Mouse (Mus musculus) embryonic facial prominence, embryonic 15.5 days (tissue): ENCODE measurements around the gene Zfp738. TPM values are rescaled to one million over a fixed set of nuclear protein-coding genes. Genes with fewer than 3 reads are reported as not detected.
A peak's percentile ranks its signal among the peaks of the same experiment; 100 is the strongest.
"Not testable (repeated sequence)": the region's sequence is repeated elsewhere in the genome, so short reads cannot be mapped to it uniquely, and the experiment has no call there.

ENCODE experiments used
- ATAC-seq: fragments of 200-750 bp; cut with Nextera tagmentation; 2 replicates; pipeline ENCODE4 v1.8.0; 2017; ENCODE audit warnings: low read depth, moderate TSS enrichment; ENCODE audit not compliant: insufficient number of reproducible peaks, low FRiP score, low TSS enrichment
- H3K27ac ChIP-seq: fragments of 300-500 bp; sonication (generic); replicated peaks from 2 replicates; pipeline ENCODE4 v1.5.1; 2015; ENCODE audit warnings: mild to moderate bottlenecking, inconsistent platforms
- H3K27me3 ChIP-seq: fragments of 300-500 bp; sonication (generic); 2 replicates; pipeline ENCODE4 v1.6.1; 2015; ENCODE audit warnings: inconsistent platforms
- H3K36me3 ChIP-seq: fragments of 300-500 bp; sonication (generic); 2 replicates; pipeline ENCODE4 v1.6.1; 2015; ENCODE audit warnings: mild to moderate bottlenecking, inconsistent platforms
- H3K4me1 ChIP-seq: fragments of 300-500 bp; sonication (generic); 2 replicates; pipeline ENCODE4 v1.6.1; 2015; ENCODE audit warnings: inconsistent platforms
- H3K4me2 ChIP-seq: fragments of 300-500 bp; sonication (generic); replicated peaks from 2 replicates; pipeline ENCODE4 v1.6.1; 2015; ENCODE audit warnings: mild to moderate bottlenecking, inconsistent platforms
- H3K4me3 ChIP-seq: fragments of 300-500 bp; sonication (generic); replicated peaks from 2 replicates; pipeline ENCODE4 v1.5.1; 2015; ENCODE audit warnings: mild to moderate bottlenecking, inconsistent platforms
- H3K9ac ChIP-seq: fragments of 300-500 bp; sonication (generic); 2 replicates; pipeline ENCODE4 v1.6.1; 2015; ENCODE audit warnings: inconsistent platforms
- H3K9me3 ChIP-seq: fragments of 300-500 bp; sonication (generic); replicated peaks from 2 replicates; pipeline ENCODE4 v1.6.1; 2016; ENCODE audit warnings: inconsistent platforms
- WGBS: fragments of 180-500 bp; shearing (Covaris S2); methylation state at CpG from one replicate; pipeline ENCODE4 v1.1.7; 2015; 5-methylcytosine and 5-hydroxymethylcytosine counted together
- polyA plus RNA-seq: library from polyadenylated mRNA; unstranded; fragments of >200 nt; fragmentation: Nextera tagmentation; extraction: Ambion mirVana; gene quantifications from 2 replicates; pipeline ENCODE4 v1.2.1, GENCODE M21; 2015

The Zfp738 gene
- 12.5 and 12.8 TPM in 2 replicates for polyA plus RNA-seq

DNA sequence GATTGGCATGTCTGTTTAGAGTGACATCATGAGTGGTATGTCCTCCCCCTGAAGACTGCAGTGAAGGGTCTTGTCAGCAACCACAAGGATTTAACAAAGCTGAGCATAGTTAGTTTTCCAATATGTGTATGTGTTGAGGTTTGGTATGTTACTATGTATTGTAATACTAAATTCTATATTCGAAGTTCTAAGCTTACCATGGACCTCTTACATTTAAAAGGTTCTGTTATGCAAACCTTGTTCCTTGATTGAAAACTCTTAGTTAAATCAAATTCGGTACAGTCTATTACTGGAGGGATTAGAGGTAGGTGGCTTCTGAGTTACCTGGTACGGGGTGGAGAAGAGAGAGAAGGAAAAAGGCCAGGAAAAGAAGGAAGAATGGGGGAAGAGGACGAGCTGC lies at the start of gene Zfp738:
TSS of gene Zfp738 (minus strand) at position 101 of the 400 bp plus-strand sequence.
- Histone ChIP-seq H3K4me2 (no peak within 1 kb of the TSS), H3K27ac (no peak within 1 kb of the TSS), H3K36me3 (no peaks in the 10 kb centered on the region), H3K9ac (no peak within 1 kb of the TSS), H3K4me3 (no peak within 1 kb of the TSS), H3K27me3 (no peaks in the 10 kb centered on the region), H3K9me3 (no peaks in the 10 kb centered on the region), H3K4me1 (no peaks in the 10 kb centered on the region)
- WGBS = 81% methylated on average over 4 of the region's 4 CpGs
- no peak for ATAC-seq

DNA sequence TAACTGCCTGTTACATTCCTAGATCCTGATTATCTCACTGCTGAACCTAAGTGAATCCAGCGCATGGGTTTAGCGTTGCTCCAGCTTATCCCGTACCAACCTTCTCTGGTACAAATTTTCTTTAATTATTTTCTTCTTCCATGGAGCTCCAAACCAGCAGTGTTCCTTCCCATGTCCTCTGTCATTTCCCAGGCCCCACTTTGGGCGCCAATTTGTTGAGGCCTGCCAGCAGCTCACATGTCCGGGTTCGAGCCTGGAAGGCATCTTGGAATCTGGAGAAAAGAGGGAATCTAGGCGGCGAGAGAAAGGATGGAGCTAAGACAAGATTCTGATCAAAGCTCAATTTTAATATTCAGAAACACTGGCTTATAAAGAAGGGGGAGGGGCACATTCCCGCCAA lies 47.5 kb upstream of the Zfp738 start:
- not testable (repeated sequence) for H3K36me3 ChIP-seq, H3K4me1 ChIP-seq, H3K9ac ChIP-seq, H3K9me3 ChIP-seq, H3K27me3 ChIP-seq, ATAC-seq, H3K4me3 ChIP-seq, H3K4me2 ChIP-seq, H3K27ac ChIP-seq
- 92% methylated on average over 9 of the region's 9 CpGs for WGBS

DNA sequence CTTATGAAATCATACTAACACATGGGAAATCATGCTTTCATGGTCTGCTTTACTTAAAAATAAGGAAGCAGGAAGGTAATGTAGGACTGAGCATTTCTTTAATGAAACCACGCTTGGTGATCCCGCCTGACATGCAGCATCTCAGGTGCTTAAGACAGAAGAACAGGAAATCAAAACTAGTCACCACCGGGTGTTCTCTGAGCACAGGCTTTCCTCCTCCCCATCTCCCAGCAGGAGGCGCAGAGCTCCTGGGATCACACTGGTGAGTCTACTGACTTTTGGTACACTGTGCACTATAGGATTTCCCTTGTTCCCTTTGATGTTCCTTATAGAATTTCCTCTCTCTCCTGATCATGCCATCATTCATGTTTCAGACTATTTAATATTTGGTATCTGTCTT lies 42.6 kb upstream of the Zfp738 start:
- H3K4me3 ChIP-seq = peak overlapping the region; percentile 60
- H3K4me2 ChIP-seq = peak overlapping the region; percentile 61
- not testable (repeated sequence) for H3K27ac ChIP-seq, H3K9ac ChIP-seq, H3K27me3 ChIP-seq, H3K4me1 ChIP-seq, H3K9me3 ChIP-seq, H3K36me3 ChIP-seq
- WGBS = 30% methylated on average over 4 of the region's 4 CpGs
- peak; percentile 82; the same call in 1 of the 2 replicates for ATAC-seq

DNA sequence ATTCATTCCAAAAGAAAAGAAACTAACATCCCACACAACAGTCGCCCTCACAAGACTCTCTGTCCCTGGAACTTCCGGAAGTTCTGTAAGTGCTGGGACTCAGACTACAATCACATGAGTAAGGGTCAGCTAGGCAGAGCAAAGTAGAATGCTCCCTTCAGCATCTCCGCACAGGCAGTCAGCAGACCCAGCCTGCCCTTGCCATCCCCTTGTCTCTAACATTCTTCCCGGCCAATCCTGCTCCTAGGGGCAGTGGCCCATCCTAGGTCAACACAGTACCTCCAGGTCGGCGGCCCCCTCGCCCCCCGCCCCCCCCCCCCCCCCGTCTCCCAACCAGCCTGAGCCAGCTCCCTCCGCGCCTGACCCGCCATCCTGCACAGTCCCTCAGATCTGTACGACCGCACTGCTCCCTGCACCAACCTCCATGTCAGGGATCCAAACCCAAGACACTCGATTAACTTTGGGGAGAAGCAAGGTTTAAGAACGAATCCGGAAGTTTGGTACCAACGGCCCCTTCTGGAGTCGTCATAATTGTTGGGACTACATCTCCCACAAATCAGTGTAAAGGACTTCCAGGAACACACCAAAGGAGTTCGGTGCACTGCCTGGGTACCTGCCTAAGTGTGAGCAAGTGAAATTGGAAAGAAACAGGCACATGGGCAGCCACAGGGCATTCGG lies 41.9 kb upstream of the Zfp738 start, which contains the start of gene Zfp65:
TSS of gene Zfp65 (minus strand) at position 533 of the 678 bp plus-strand sequence.
- no peaks in the 10 kb centered on the region for H3K36me3 ChIP-seq
- WGBS = 2% methylated on average over 17 of the region's 21 CpGs
- H3K27me3 ChIP-seq = no peaks in the 10 kb centered on the region
- peak; percentile 87 for ATAC-seq
- H3K27ac ChIP-seq = peak within 1 kb of the TSS; percentile 48
- H3K9ac ChIP-seq = peak within 1 kb of the TSS; percentile 44
- 0 out of 2 replicates have a peak, but pooled peaks cover 3% of the 10 kb centered on the region for H3K4me1 ChIP-seq
- H3K4me3 ChIP-seq = peak within 1 kb of the TSS; percentile 60
- H3K4me2 ChIP-seq = peak within 1 kb of the TSS; percentile 61
- no peaks in the 10 kb centered on the region for H3K9me3 ChIP-seq

DNA sequence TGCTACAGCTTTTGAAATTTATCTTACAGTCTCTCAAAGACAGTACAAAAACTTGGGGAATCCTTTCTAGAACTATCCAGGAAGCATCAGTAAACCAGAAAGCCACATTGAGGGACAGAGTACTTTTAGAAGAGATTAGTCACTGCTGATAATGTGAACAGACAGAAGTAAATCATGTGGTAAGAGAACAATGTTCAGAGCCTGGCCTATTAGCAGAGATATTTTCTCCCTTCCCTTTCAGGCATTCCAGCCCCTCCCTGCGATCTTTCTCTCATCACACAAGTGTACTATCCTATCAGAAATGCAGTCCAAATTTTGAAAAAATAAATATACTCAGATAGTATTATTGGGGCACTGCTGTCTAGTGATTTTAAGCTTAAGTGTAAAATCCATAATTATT lies 41.2 kb upstream of the Zfp738 start:
- Histone ChIP-seq H3K27me3 (no peaks in the 10 kb centered on the region), H3K4me3 (peak overlapping the region; percentile 60), H3K4me1 (peaks cover 6% of the 10 kb centered on the region; the same call in 1 of the 2 replicates), H3K9ac (no peak overlapping the region), H3K4me2 (peak overlapping the region; percentile 61), H3K27ac (no peak overlapping the region), H3K36me3 (no peaks in the 10 kb centered on the region), H3K9me3 (no peaks in the 10 kb centered on the region)
- ATAC-seq = no peak
- 68% methylated on average over 1 of the region's 1 CpGs for WGBS

DNA sequence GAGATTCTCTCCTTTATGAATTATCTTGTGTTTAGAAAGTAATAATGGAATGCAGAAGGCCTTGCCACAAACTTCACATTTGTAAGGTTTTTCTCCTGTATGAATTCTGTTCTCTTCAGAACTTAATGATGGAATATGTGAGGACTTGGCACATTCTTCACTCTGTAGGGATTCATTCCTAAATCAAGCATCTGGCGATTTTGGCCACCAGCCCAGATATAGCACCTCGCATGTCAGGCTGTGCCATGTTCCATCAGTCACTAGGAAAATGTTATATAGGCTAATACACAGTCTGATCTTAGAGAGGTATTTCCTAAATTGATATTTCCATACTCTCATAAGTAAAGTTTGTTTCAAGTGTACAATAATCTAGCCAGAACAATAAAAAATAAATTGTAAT lies 38.5 kb upstream of the Zfp738 start:
- not testable (repeated sequence) for H3K9me3 ChIP-seq, ATAC-seq, H3K4me1 ChIP-seq, H3K27ac ChIP-seq, H3K4me2 ChIP-seq, H3K9ac ChIP-seq, H3K27me3 ChIP-seq, H3K36me3 ChIP-seq, H3K4me3 ChIP-seq
- 65% methylated on average over 2 of the region's 2 CpGs for WGBS

DNA sequence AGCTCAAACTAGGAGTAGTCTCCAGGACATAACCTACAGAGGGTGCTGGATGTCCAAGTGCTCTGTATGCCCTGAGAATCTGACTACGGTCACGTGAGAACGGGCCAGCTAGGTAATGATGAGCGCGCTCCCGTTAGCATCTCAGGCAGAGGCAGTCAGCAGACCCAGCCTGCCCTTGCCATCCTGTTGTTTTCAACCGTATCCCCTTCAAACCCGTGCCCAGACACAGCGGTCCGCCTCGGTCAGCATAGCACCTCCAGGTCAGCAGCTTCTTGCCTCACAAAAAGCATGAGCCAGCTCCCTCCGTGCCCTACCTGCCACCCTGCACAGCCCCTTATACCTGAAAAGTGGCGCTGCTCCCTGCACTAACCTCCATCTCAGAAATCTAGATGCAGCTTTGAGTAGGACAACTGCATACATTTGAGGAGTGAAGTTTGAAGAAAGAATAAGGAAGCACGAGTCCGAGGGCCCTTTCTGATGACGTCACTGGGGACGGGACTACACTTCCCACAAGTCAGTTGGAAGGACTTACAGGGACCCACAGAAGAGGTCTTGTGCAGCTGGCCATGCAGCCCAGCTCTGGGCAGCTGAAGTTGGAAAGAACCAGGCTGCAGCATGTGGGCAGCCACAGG lies 37.1 kb upstream of the Zfp738 start:
- WGBS = under 1% methylated on average over 17 of the region's 17 CpGs
- peak overlapping the region; percentile 84 for H3K4me3 ChIP-seq
- peak overlapping the region; percentile 72 for H3K9ac ChIP-seq
- H3K4me1 ChIP-seq = peaks cover 8% of the 10 kb centered on the region; the same call in 1 of the 2 replicates
- H3K9me3 ChIP-seq = no peaks in the 10 kb centered on the region
- H3K36me3 ChIP-seq = 0 out of 2 replicates have a peak, but pooled peaks cover 3% of the 10 kb centered on the region
- H3K27ac ChIP-seq = peak overlapping the region; percentile 74
- peak overlapping the region; percentile 87 for H3K4me2 ChIP-seq
- peak; percentile 92 for ATAC-seq
- H3K27me3 ChIP-seq = no peaks in the 10 kb centered on the region

DNA sequence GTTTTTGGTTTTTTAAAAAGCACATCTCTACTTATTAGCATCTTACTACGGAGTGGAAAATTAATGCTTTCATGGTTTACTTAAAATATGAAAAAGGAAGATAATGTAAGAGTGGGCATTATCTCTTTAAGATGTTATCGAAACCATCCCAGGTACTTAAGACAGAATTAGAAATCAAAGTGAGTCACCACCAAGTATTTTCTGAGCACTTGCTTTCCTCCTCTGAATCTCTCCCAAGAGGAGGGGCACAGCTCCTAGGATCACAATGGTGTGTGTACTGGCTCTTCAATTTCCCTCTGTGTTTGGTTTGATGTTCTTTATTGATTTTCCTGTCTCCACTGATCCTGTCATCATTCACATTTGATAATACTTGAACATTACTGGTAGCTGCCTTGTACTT lies 3.0 kb downstream of the Zfp738 start:
- H3K27me3 ChIP-seq, ATAC-seq, H3K9me3 ChIP-seq, H3K9ac ChIP-seq, H3K36me3 ChIP-seq, H3K4me1 ChIP-seq, H3K27ac ChIP-seq: not testable (repeated sequence)
- WGBS = 55% methylated on average over 2 of the region's 2 CpGs
- peak overlapping the region; percentile 68 for H3K4me2 ChIP-seq
- peak overlapping the region; percentile 72 for H3K4me3 ChIP-seq

DNA sequence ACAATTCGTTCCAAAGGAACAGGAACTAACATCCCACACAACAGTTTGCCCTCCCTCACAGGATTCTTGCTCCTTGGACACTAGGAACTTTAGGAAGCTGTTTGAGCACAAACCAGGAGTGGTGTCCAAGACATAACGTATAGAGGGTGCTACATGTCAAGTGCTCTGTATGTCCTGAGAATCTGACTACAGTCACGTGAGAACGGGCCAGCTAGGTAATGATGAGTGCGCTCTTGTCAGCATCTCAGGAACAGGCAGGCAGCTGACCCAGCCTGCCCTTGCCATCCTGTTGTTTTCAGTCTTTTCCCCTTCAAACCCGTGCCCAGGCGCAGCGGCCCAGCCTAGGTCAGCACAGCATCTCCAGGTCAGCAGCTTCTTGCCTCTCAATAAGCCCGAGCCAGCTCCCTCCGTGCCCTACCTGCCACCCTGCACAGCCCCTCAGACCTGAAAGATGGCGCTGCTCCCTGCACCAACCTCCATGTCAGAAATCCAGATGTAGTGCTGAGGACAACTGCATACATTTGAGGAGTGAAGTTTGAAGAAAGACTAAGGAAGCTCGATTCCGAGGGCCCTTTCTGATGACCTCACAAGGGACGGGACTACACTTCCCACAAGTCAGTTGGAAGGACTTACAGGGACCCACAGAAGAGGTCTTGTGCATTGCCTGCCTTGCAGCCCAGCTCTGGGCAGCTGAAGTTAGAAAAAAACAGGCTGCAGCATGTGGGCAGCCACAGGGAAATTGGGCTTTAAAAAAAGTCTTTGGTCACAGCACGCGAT lies 3.7 kb downstream of the Zfp738 start:
- H3K4me3 ChIP-seq = peak overlapping the region; percentile 72
- peak overlapping the region; percentile 63 for H3K9ac ChIP-seq
- not testable (repeated sequence) for H3K27ac ChIP-seq, H3K9me3 ChIP-seq, H3K36me3 ChIP-seq, H3K4me1 ChIP-seq, H3K27me3 ChIP-seq
- peak; percentile 100 for ATAC-seq
- 11% methylated on average over 16 of the region's 16 CpGs for WGBS
- H3K4me2 ChIP-seq = peak overlapping the region; percentile 68

DNA sequence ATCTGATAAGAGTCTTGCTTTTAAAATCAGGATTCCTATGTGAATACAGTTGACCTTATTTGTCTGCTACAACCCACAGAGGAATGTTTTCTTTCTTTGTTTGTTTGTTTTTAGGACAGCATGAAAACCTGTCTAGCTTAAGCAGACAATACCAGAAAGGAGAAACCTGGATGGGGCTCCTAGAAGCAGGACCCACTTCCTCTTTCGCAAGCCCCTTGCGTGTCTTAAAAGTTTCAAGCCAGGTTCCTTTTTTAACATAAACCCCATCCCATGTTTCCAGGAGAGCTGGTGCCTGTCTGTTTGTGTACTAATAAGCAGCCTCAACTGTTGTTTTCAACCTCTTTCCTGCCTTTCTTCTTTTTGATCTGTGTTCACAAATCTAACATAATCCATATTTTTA lies 12.0 kb downstream of the Zfp738 start:
- no peaks in the 10 kb centered on the region for H3K4me1 ChIP-seq
- no peaks in the 10 kb centered on the region for H3K27me3 ChIP-seq
- H3K4me2 ChIP-seq = no peak overlapping the region
- H3K36me3 ChIP-seq = peaks cover 12% of the 10 kb centered on the region
- no peak overlapping the region for H3K4me3 ChIP-seq
- 94% methylated on average over 2 of the region's 2 CpGs for WGBS
- ATAC-seq = no peak
- H3K9ac ChIP-seq = no peak overlapping the region
- H3K9me3 ChIP-seq = no peaks in the 10 kb centered on the region
- no peak overlapping the region for H3K27ac ChIP-seq

DNA sequence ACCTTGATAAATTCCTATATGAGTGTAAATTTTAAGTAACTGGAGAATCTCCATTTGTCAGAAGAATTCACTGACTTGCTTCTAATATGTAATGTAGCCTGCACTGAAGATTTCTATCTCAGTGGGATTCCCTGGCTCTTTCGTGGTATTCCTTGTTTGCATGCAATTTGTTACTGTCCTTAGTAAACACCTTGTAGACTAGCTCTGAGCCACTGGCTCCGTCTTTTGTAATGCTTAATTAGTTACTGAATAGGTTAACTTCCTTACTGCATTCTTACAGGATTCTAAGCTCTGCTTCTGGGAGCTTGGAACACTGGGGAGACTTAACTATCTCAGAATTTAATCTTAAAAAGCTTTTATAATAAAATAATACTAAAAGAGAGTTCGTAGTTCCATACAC lies 34.4 kb downstream of the Zfp738 start:
- H3K9ac ChIP-seq = no peak overlapping the region
- no peaks in the 10 kb centered on the region for H3K27me3 ChIP-seq
- H3K36me3 ChIP-seq = no peaks in the 10 kb centered on the region
- H3K9me3 ChIP-seq = no peaks in the 10 kb centered on the region
- H3K27ac ChIP-seq = no peak overlapping the region
- H3K4me3 ChIP-seq = no peak overlapping the region
- WGBS = 48% methylated on average over 3 of the region's 3 CpGs
- H3K4me1 ChIP-seq = no peaks in the 10 kb centered on the region
- ATAC-seq = no peak
- H3K4me2 ChIP-seq = no peak overlapping the region
